Mouse (Mus musculus) left cerebral cortex, postnatal 36 days (tissue): ENCODE results near the gene Psmb8. TPM values are rescaled to one million over a fixed set of nuclear protein-coding genes. Genes with fewer than 3 reads are reported as not detected.

Experiments
- DNase-seq, 2 experiments: peaks; one replicate each; pipeline ENCODE4 v3.0.0; 2021 to 2022; ENCODE audit warnings: low spot score in 2 of 2, mixed read lengths in 1 of 2
- intact Hi-C: fragments of 180-260 bp; cut with DNase I; formaldehyde crosslinking; loops from one replicate; pipeline ENCODE4 v1.15.1; 2025
- total RNA-seq, 2 experiments: library from RNA; stranded (reverse); gene quantifications; 2 replicates each; pipeline ENCODE4 v1.2.3; 2021

The Psmb8 gene
- total RNA-seq, 2 experiments from 2014 or later = 2.1 to 3.4 TPM

GRCm38 (mm10) chr17:34238706-34239105 is 41.2 kb downstream of the Psmb8 start, which contains the start of gene H2-Ob:
TSS of gene H2-Ob (plus strand) at chr17:34238903.
- intact Hi-C loops = no loop called here
- no peak for DNase-seq

DNA sequence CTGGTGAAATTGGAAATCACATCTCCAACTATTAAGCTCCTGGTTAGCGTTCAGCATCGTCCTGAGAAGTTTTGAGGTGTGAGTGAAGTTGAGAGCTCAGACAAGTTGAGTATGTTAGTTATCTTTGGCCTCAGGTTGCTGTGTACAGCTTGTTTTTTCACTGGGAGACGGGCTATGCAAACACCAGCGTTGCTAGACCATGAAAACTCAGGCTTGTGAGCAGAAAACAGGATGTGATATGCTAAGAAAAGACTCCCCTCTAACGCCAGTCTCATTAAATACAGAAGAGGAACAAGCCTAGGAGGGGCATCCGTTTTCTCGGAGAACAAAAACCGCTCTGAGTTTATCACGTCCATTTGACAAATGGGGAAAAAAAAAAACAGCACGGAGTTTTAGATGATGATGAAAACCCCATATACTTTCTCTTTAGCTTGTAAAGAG is 42.1 kb downstream of the Psmb8 start:
- no peak for DNase-seq
- intact Hi-C loops = no loop called here

DNA sequence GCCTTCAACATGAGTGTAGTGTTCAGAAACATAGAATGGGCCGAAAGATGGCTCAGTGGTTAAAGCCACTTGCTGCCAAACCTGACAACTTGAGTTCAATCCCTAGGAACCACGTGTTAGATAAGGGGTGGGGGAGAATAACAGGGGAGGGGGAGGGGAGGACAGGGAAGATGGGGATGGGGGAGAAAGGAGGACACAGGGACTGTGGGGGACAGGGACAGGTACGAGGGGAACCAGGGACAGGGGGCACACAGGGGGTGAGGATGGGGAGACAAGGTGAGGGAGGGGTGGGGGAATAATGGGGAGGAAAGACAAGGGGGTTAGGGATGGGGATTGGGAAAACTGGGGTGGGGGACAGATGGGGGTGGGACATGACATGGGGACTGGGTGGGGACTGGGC is 42.8 kb downstream of the Psmb8 start:
- intact Hi-C loops = no loop called here
- no peak for DNase-seq

DNA sequence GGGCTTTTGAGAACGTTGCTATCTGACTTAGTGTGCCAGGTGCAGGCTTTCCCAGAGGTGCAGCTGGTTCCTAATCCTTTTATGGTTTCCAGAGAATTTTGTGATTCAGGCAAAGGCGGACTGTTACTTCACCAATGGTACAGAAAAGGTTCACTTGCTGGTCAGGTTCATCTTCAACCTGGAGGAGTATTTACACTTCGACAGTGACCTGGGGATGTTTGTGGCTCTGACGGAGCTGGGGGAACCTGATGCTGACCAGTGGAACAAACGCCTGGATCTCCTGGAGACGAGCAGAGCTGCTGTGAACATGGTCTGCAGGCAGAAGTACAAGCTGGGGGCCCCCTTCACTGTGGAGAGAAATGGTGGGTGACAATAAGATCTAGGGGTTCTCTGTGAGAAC is 43.4 kb downstream of the Psmb8 start:
- intact Hi-C loops = no loop called here

GRCm38 (mm10) chr17:34244656-34245055 is 47.1 kb downstream of the Psmb8 start:
- no peak for DNase-seq
- intact Hi-C loops = no loop called here

More for the DNA sequence above, 43.4 kb downstream of the Psmb8 start:
- no peak for DNase-seq

DNA sequence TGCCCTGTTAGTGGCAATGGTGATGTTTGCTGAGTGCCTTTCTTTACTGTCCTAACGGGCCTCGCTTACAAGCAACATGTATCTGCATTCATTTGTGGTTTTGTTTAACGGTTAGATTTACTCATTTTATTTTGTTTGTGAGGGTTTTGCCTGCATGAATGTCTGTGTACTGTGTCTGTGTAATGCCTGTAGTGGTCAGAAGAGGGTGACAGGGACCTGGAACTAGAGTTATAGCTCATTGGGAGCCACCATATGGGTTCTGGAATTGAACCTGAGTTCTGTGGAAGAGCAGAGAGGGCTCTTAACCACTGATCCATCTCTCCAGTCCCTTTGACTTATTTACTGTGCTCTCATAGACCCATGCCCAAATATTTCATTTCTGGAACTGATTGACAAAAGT is 49.5 kb downstream of the Psmb8 start:
- no peak for DNase-seq
- intact Hi-C loops = no loop called here

- DNase-seq = no peak
- intact Hi-C loops = no loop called here
These were observed 51.2 kb downstream of the Psmb8 start for GRCm38 (mm10) chr17:34248764-34249163.

GRCm38 (mm10) chr17:34249361-34249760 is 51.8 kb downstream of the Psmb8 start:
- DNase-seq = no peak
- intact Hi-C loops = no loop called here

DNA sequence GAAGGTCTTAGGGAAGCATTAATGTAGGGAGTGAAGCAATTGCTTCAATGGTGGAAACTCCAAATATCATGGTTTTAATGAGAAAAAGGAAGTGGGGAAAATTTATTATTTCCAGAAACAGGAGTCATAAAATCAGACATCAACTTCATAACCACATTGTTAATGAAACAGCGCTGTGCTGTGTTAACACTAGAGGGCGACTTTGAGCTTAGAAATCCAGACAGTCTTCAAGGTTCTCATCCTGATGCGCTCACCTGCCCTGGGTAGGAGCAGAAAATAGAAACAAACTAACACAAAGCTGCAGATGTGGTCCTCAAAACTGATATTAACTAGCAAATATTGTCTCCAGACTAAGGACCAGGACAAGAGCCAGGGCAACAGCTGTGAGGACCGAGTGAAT is 52.4 kb downstream of the Psmb8 start:
- DNase-seq = no peak

More for the DNA sequence above, 52.4 kb downstream of the Psmb8 start:
- intact Hi-C loops = loop anchor here (2.0 to 5.0 kb wide), 3 partner anchors 63 to 162 kb away; no protein-coding TSS in a partner anchor

Other genes starting within 250 kb of the Psmb8 start
- gene B3galt4, start 246.2 kb upstream of the Psmb8 start, total RNA-seq = 1 to 10 TPM; 5.5 to 6.7 TPM
- gene Vps52, start 241.9 kb upstream of the Psmb8 start, total RNA-seq = 10 to 100 TPM; 84.5 to 87.0 TPM
- gene Rps18, start 241.7 kb upstream of the Psmb8 start, total RNA-seq = 100 to 1,000 TPM; 291 to 302 TPM
- gene H2-K1, start 197.4 kb upstream of the Psmb8 start, total RNA-seq = 10 to 100 TPM; 17.2 to 19.3 TPM
- 10 to 100 TPM; 33.5 to 35.9 TPM for gene Ring1, start 173.0 kb upstream of the Psmb8 start, total RNA-seq
- gene H2-Ke6, start 169.7 kb upstream of the Psmb8 start, total RNA-seq = 10 to 100 TPM; 35.7 to 36.6 TPM
- gene Slc39a7, start 166.0 kb upstream of the Psmb8 start, total RNA-seq = 100 to 1,000 TPM; 101 to 105 TPM
- 10 to 100 TPM; 81.9 to 87.8 TPM for gene Rxrb, start 165.9 kb upstream of the Psmb8 start, total RNA-seq
- gene Col11a2, start 158.3 kb upstream of the Psmb8 start, total RNA-seq = 10 to 100 TPM; 15.1 to 16.3 TPM
- gene H2-Oa, start 105.4 kb upstream of the Psmb8 start, total RNA-seq = under 1 TPM in 1 of 2 experiments, not detected in 1; 0.79 TPM
- gene H2-DMa, start 78.2 kb upstream of the Psmb8 start, total RNA-seq = 10 to 100 TPM; 26.1 to 28.5 TPM
- gene Brd2, start 75.1 kb upstream of the Psmb8 start, total RNA-seq = 100 to 1,000 TPM; 183 to 189 TPM
- gene H2-DMb2, start 54.4 kb upstream of the Psmb8 start, total RNA-seq = under 1 TPM; 0.59 to 0.93 TPM
- gene H2-DMb1, start 44.6 kb upstream of the Psmb8 start, total RNA-seq = 1 to 10 TPM in 1 of 2 experiments, under 1 TPM in 1; 0.94 to 1.1 TPM
- gene Tap1, start 10.2 kb upstream of the Psmb8 start, total RNA-seq = 1 to 10 TPM; 1.9 to 2.0 TPM
- gene Psmb9, start 10.0 kb upstream of the Psmb8 start, total RNA-seq = 1 to 10 TPM in 1 of 2 experiments, under 1 TPM in 1; 0.77 to 1.1 TPM
- gene Tap2, start 5.8 kb downstream of the Psmb8 start, total RNA-seq = 1 to 10 TPM; 6.6 to 7.7 TPM
- gene H2-Ob, start 41.2 kb downstream of the Psmb8 start, total RNA-seq = not detected
- 1 to 10 TPM; 1.9 to 2.5 TPM for gene H2-Ab1, start 60.0 kb downstream of the Psmb8 start, total RNA-seq
- gene H2-Aa, start 90.1 kb downstream of the Psmb8 start, total RNA-seq = 1 to 10 TPM; 2.6 to 3.4 TPM
- 1 to 10 TPM; 2.7 to 2.9 TPM for gene H2-Eb1, start 108.1 kb downstream of the Psmb8 start, total RNA-seq
- not detected for gene H2-Eb2, start 127.9 kb downstream of the Psmb8 start, total RNA-seq
- gene Btnl2, start 157.1 kb downstream of the Psmb8 start, total RNA-seq = under 1 TPM; 0.50 to 0.74 TPM
- gene Btnl1, start 179.4 kb downstream of the Psmb8 start, total RNA-seq = not detected
- gene BC051142, start 201.1 kb downstream of the Psmb8 start, total RNA-seq = 1 to 10 TPM; 4.1 TPM